In the genomic region with DNA sequence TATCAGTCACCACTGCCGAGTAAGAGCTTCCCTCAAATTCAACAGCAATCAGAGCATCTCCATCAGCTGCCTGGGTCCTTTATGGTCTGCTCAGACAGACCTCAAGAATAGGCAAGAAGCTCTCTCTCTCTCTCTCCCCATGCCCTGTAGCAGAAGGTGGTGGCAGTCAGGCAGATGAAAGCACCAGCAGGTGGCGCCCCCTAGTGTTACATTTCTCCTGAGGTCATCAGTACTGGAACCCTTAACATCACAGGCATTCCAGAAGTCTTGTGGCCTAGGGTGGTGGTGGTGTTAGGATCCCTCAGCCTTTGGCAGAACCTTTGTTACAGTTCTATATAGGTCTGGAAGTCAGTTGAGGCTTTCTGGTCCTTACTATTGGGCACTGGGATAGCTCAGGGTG, we compare ENCODE assay signal across 8 mouse cellular contexts. TPM values are rescaled to one million over a fixed set of nuclear protein-coding genes. Genes with fewer than 3 reads are reported as not detected.
DNase-seq lines count a peak whose midpoint lies in the region; ATAC-seq and TF ChIP-seq lines count a peak whose summit lies in the region.

No protein-coding gene starts in this region.

- no peak overlapping the region for H3K4me3 ChIP-seq in hindbrain, postnatal 0 days (ENCODE audit: low read length)
- no peak overlapping the region for H3K4me3 ChIP-seq in hindbrain, embryonic 16.5 days (ENCODE audit: low read length)
- no peak overlapping the region for H3K4me3 ChIP-seq in E14TG2a.4 (replicated peaks; ENCODE audit: low read length)
- H3K4me3 ChIP-seq in liver, embryonic 14.5 days (ENCODE audit: insufficient read depth in 1 of 2, low read depth in 2 of 2, low read length in 2 of 2): no peak overlapping the region

- H3K9ac ChIP-seq in hindbrain, postnatal 0 days (replicated peaks; ENCODE audit: low read length): no peak overlapping the region
- H3K9ac ChIP-seq in hindbrain, embryonic 16.5 days (ENCODE audit: low read depth, low read length): no peak overlapping the region
- no peak overlapping the region for H3K9ac ChIP-seq in liver, embryonic 14.5 days (replicated peaks)

- H3K4me2 ChIP-seq in hindbrain, postnatal 0 days (ENCODE audit: low read depth, low read length): no peak overlapping the region
- no peak overlapping the region for H3K4me2 ChIP-seq in hindbrain, embryonic 16.5 days (ENCODE audit: low read length)
- no peak overlapping the region for H3K4me2 ChIP-seq in liver, embryonic 14.5 days (ENCODE audit: low read depth)

- 42% methylated on average over 2 of the region's 2 CpGs for WGBS in hindbrain, postnatal 0 days
- 44% methylated on average over 2 of the region's 2 CpGs for WGBS in hindbrain, embryonic 16.5 days
- 32% methylated on average over 2 of the region's 2 CpGs for WGBS in liver, embryonic 14.5 days (ENCODE audit: insufficient replicate concordance)

- ATAC-seq in hindbrain, postnatal 0 days: no peak
- ATAC-seq in hindbrain, embryonic 16.5 days: no peak
- ATAC-seq in liver, embryonic 14.5 days (ENCODE audit: insufficient read depth): no peak
- ATAC-seq in erythroblast, adult 5-6 weeks (replicated peaks; ENCODE audit: low FRiP score, poor library complexity, severe bottlenecking): no peak

- no peak overlapping the region for H3K27ac ChIP-seq in hindbrain, postnatal 0 days
- H3K27ac ChIP-seq in hindbrain, embryonic 16.5 days (ENCODE audit: low read depth, low read length): no peak overlapping the region
- H3K27ac ChIP-seq in liver, embryonic 14.5 days: no peak overlapping the region

- H3K4me1 ChIP-seq in hindbrain, postnatal 0 days (ENCODE audit: insufficient read depth, low read length): no peaks in the 10 kb centered on the region
- H3K4me1 ChIP-seq in hindbrain, embryonic 16.5 days (ENCODE audit: control insufficient read depth, insufficient read depth, low read depth, low read length): no peaks in the 10 kb centered on the region; the same call in 1 of the 2 replicates
- peaks cover 14% of the 10 kb centered on the region for H3K4me1 ChIP-seq in E14TG2a.4 (replicated peaks; ENCODE audit: low read depth, low read length)
- peaks cover 0 to 6% of the 10 kb centered on the region in 2 experiments; a peak in 2 of 4 replicates for H3K4me1 ChIP-seq in liver, embryonic 14.5 days (replicated peaks; ENCODE audit: control insufficient read depth in 2 of 2, insufficient read depth in 2 of 2, low read length in 1 of 2)

- no peaks in the 10 kb centered on the region for H3K9me3 ChIP-seq in hindbrain, postnatal 0 days (ENCODE audit: low read length)
- no peaks in the 10 kb centered on the region for H3K9me3 ChIP-seq in hindbrain, embryonic 16.5 days (ENCODE audit: control insufficient read depth, low read length)
- no peaks in the 10 kb centered on the region for H3K9me3 ChIP-seq in E14TG2a.4 (ENCODE audit: low read length)
- no peaks in the 10 kb centered on the region for H3K9me3 ChIP-seq in liver, embryonic 14.5 days (ENCODE audit: control insufficient read depth, low read length)

- no peaks in the 10 kb centered on the region for H3K36me3 ChIP-seq in hindbrain, postnatal 0 days (ENCODE audit: insufficient read depth, low read length)
- no peaks in the 10 kb centered on the region for H3K36me3 ChIP-seq in hindbrain, embryonic 16.5 days (ENCODE audit: control insufficient read depth, insufficient read depth, low read length)
- no peaks in the 10 kb centered on the region for H3K36me3 ChIP-seq in E14TG2a.4 (ENCODE audit: insufficient read depth, low read length)
- H3K36me3 ChIP-seq in liver, embryonic 14.5 days (replicated peaks; ENCODE audit: control insufficient read depth, insufficient read depth, low read depth): no peaks in the 10 kb centered on the region
- H3K36me3 ChIP-seq in splenic B cell, adult 2 months (ENCODE audit: control insufficient read depth, insufficient read depth, low read length, poor library complexity, severe bottlenecking): no peaks in the 10 kb centered on the region

- no peak for TF ChIP-seq EP300 in liver, embryonic 14.5 days (IDR thresholded peaks at IDR 0.05; ENCODE audit: low read depth)

- H3K27me3 ChIP-seq in hindbrain, postnatal 0 days (ENCODE audit: insufficient read depth, low read length): no peaks in the 10 kb centered on the region
- H3K27me3 ChIP-seq in hindbrain, embryonic 16.5 days (replicated peaks; ENCODE audit: control insufficient read depth, insufficient read depth, low read length): no peaks in the 10 kb centered on the region
- no peaks in the 10 kb centered on the region for H3K27me3 ChIP-seq in E14TG2a.4 (ENCODE audit: insufficient read depth, low read length)
- H3K27me3 ChIP-seq in liver, embryonic 14.5 days (ENCODE audit: control insufficient read depth, insufficient read depth, low read length): no peaks in the 10 kb centered on the region
- H3K27me3 ChIP-seq in splenic B cell, adult 2 months (ENCODE audit: control insufficient read depth, insufficient read depth, low read length, poor library complexity, severe bottlenecking): no peaks in the 10 kb centered on the region

- DNase-seq in hindbrain, postnatal 0 days (ENCODE audit: low spot score): peak; percentile 46
- peak; percentile 60 for DNase-seq in 416B (ENCODE audit: low read depth)
- peak; percentile 29 to 68 for DNase-seq in cerebellum, postnatal 25 days
- DNase-seq in liver, embryonic 14.5 days (ENCODE audit: low read depth in 3 of 3, low spot score in 3 of 3): no peak
- peak; percentile 76 for DNase-seq in splenic B cell, adult 2 months (ENCODE audit: low read depth, low spot score)

- peak; percentile 65 for TF ChIP-seq CTCF in hindbrain, postnatal 0 days (IDR thresholded peaks at IDR 0.05; ENCODE audit: low read depth)
- TF ChIP-seq CTCF in E14TG2a.4 (conservative IDR thresholded peaks at IDR 0.05; ENCODE audit: low read length): peak; percentile 82
- peak; percentile 78 for TF ChIP-seq CTCF in liver, embryonic 14.5 days (IDR thresholded peaks at IDR 0.05; ENCODE audit: low read depth)

RNA-seq across cellular contexts. Expression of gene Txnrd3, which starts 4.8 kb away (rescaled TPM):
- 15.0 and 17.6 TPM in 2 replicates for total RNA-seq in hindbrain, postnatal 0 days (2014; rRNA removed)
- polyA plus RNA-seq in hindbrain, postnatal 0 days (2015; fragmentation: Nextera tagmentation; extraction: Ambion mirVana): 17.4 and 18.8 TPM in 2 replicates
- 12.9 and 15.0 TPM in 2 replicates for polyA plus RNA-seq in hindbrain, embryonic 16.5 days (2015; fragmentation: Nextera tagmentation; extraction: Ambion mirVana)
- polyA plus RNA-seq in liver, embryonic 14.5 days (2012; rRNA removed): 1.7 TPM in 2 replicates
- 2.6 and 2.9 TPM in 2 replicates for polyA plus RNA-seq in liver, embryonic 14.5 days (2014; fragmentation: Nextera tagmentation; extraction: Ambion mirVana)
- total RNA-seq in erythroblast, adult 5-6 weeks (2015; ENCODE audit: low replicate concordance): 1.5 and 1.7 TPM in 2 replicates
- 0.77 and 1.8 TPM in 2 replicates for total RNA-seq in erythroblast, adult 5-6 weeks (2017; ENCODE audit: low replicate concordance)

RNA-seq across cellular contexts. Expression of gene Chchd6, which starts 43.6 kb away (rescaled TPM):
- 102 and 105 TPM in 2 replicates for total RNA-seq in hindbrain, postnatal 0 days (2014; rRNA removed)
- 165 and 180 TPM in 2 replicates for polyA plus RNA-seq in hindbrain, postnatal 0 days (2015; fragmentation: Nextera tagmentation; extraction: Ambion mirVana)
- 185 and 201 TPM in 2 replicates for polyA plus RNA-seq in hindbrain, embryonic 16.5 days (2015; fragmentation: Nextera tagmentation; extraction: Ambion mirVana)
- 7.6 and 12.1 TPM in 2 replicates for polyA plus RNA-seq in liver, embryonic 14.5 days (2012; rRNA removed)
- polyA plus RNA-seq in liver, embryonic 14.5 days (2014; fragmentation: Nextera tagmentation; extraction: Ambion mirVana): 16.3 and 19.1 TPM in 2 replicates
- total RNA-seq in erythroblast, adult 5-6 weeks (2015; ENCODE audit: low replicate concordance): 3.8 TPM in 1 of 2 replicates, not detected in the other
- total RNA-seq in erythroblast, adult 5-6 weeks (2017; ENCODE audit: low replicate concordance): 1.7 TPM in 1 of 2 replicates, not detected in the other

Comparison
In these comparisons a context has a peak if more than half of its experiments do, and no peak if none do; other contexts are left out.
1. DNase-seq: peak in hindbrain, postnatal 0 days (single experiment), 416B (single experiment), cerebellum, postnatal 25 days (2 of 2) and splenic B cell, adult 2 months (single experiment); none in liver, embryonic 14.5 days (0 of 3).
2. Peak in every context shown above with its lines, with median percentiles within 50 percentile points of each other: CTCF ChIP-seq.